Mouse (Mus musculus) ZHBTc4 (cell line): ENCODE measurements around the gene Cops3.

Experiments used
- DNase-seq: peaks from one replicate; pipeline ENCODE4 v3.0.0-alpha.2; 2011; ENCODE audit warnings: low read depth, low spot score

The Cops3 gene

GRCm38 (mm10) chr11:59778181-59778873 is 61.3 kb downstream of the Cops3 start:
- peak; percentile 93 for DNase-seq

DNA sequence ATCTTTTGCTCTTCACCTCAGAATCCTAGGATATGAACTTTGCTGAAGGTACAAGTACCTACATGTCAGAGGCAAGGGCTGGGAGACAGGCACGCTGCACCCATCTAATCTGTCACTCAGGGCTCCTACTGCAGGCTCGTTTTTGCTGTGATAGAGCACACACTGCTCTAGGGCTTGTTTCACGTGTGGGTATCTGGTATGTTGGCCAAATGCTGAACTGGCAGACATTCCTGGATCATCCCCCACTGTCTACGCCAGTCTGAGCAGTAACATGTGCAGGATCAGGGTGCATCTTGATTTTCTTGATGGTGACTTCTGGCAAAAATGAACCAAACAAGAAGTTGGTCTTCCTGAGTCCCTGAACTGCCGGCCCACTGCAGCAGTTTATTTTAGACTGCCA is 62.4 kb downstream of the Cops3 start:
- DNase-seq: no peak

DNA sequence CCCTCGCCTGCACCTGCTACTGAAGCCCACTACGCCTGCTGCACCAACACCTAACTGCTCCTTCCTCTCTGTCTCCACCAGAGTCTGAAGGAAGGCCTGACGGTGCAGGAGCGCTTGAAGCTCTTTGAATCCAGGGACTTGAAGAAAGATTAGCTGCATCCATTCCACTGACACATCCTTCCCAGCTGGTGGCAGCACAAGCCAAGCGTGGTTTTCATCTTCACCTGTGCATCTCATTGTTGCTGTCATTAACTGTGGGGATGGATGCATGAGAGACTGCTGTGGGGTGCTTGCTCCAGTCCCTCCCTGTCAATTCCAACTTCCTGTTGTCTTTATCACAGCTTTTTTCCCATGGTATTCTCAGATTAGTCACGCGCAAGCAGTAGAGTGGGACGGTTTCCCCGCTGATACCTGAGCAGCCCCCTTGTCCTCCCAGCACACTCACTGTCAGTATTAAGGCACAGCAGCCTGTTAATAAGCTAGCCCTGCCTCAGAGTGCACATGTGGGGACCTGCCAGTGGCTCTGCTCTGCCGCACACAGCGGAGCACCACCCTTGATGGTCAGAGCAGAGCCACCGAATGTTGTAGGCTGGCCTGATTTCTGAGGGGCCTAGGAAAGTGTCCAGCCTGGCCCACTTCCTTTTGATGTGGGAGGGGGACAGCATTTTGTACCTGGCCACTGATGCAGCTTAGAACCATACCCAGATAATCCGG is 64.0 kb downstream of the Cops3 start:
- DNase-seq: no peak

- DNase-seq: no peak
Observed at GRCm38 (mm10) chr11:59774522-59774921, 65.1 kb downstream of the Cops3 start.

DNA sequence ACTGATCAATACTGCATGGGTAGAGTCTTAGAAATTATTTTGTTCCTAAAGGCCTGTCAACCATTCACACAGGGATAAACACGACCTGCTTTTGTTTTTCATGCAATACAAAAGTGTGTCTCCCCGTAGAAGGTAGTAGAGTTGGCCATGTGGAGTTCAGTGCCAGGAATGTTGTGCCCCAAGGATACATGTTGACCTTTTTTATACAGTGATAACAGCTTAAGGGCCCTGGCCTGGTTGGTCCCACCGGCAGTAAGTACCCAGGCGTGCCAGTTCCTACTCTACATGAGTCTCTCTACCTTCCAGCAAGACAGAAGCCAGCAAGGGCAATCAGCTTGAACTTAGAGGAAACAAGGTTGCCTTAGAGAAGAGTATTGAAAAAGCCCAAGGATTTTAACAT is 66.7 kb downstream of the Cops3 start:
- DNase-seq: no peak

DNA sequence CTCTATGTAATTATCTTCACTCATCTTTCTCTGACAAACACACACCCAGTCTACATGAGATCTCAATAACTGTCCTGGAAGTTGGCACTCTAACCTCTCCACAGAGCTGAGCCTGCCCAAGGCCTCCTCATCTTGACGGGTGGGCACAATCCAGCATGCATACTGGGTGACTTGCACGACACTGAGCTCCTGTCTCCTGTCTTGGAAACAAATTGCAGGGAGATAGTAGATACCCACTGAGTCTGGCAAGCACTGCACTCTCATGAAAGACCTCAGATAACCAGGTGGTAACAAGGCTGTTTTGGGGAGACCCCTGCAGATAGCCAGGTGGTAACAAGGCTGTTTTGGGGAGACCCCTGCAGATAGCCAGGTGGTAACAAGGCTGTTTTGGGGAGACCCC is 67.3 kb downstream of the Cops3 start:
- no peak for DNase-seq

GRCm38 (mm10) chr11:59770753-59771152 is 68.9 kb downstream of the Cops3 start:
- DNase-seq: no peak

DNA sequence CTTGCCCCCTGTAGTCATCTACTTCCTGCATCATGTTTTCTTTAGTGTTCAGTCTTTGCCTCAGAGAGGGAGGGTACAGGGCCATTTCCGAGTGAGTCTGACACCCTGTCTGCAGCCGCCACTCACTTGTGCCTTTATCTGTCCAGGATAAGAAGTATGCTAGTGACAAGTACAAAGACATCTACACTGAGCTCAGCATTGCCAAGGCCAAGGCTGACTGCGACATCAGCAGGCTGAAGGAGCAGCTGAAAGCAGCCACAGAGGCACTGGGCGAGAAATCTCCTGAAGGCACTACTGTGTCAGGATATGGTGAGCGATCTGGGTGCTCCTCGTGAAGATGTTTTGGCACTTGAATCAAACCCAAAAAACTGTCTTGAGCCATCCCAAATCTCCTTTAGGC is 69.9 kb downstream of the Cops3 start:
- no peak for DNase-seq

DNA sequence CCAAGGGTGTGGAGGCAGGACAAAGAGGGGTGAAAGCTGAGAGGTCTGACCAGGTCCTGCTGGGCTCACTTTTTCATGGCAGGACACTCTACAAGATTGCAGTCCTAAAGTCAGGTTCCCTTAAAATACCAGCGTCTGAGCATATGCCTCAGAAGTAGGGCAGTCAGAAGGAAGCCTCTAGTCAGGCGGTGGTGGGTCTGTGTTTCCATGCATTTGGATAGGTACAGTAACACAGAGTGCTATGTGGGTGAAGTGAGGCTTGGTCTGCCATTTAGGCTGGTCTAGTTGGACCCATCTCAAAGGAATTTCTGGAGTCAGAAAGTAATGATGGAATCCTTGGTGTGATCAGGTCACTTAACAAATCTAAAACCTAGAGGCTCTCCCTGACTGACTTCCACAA is 70.3 kb downstream of the Cops3 start:
- no peak for DNase-seq
